In the genomic region with DNA sequence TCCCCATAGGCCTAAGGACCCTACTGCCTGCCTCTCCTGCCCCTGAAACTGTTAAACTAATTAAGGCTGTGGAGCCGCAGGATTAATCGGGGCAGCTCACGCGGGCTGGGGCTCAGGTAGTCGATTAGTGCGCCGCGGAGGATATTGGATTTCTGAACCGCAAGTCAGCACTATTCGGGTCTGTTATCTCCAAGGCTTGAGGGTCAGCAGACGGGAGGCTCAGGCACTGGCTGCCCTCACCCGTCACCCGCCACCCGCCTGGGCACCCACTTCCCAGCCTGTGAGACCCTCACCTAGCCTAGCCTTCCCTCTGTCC, we compare ENCODE assay signal across 8 mouse cellular contexts. TPM values are rescaled to one million over a fixed set of nuclear protein-coding genes. Genes with fewer than 3 reads are reported as not detected.
DNase-seq lines count a peak whose midpoint lies in the region; ATAC-seq and TF ChIP-seq lines count a peak whose summit lies in the region.

No protein-coding gene starts in this region.

- H3K4me3 ChIP-seq in heart, embryonic 12.5 days, result no peak overlapping the region
- H3K4me3 ChIP-seq in ES-Bruce4 (ENCODE audit: low read depth, low read length), result no peak overlapping the region
- no peak overlapping the region for H3K4me3 ChIP-seq in forebrain, embryonic 16.5 days (replicated peaks; ENCODE audit: low read length)
- no peak overlapping the region for H3K4me3 ChIP-seq in midbrain, embryonic 10.5 days

- no peak for TF ChIP-seq CTCF in ES-Bruce4 (IDR thresholded peaks at IDR 0.05; ENCODE audit: low read depth, low read length)

- H3K27me3 ChIP-seq in heart, embryonic 12.5 days (replicated peaks), result no peaks in the 10 kb centered on the region
- no peaks in the 10 kb centered on the region for H3K27me3 ChIP-seq in ES-Bruce4 (ENCODE audit: control insufficient read depth, insufficient read depth, low read length, poor library complexity, severe bottlenecking)
- H3K27me3 ChIP-seq in forebrain, embryonic 16.5 days (replicated peaks; ENCODE audit: control insufficient read depth, insufficient read depth, low read length), result no peaks in the 10 kb centered on the region
- peaks cover 7% of the 10 kb centered on the region; the same call in 1 of the 2 replicates for H3K27me3 ChIP-seq in midbrain, embryonic 10.5 days (ENCODE audit: low read depth, poor library complexity, severe bottlenecking)

- DNase-seq in heart, adult 9 months (ENCODE audit: low spot score in 2 of 2), result no peak
- no peak for DNase-seq in midbrain, embryonic 10.5 days (ENCODE audit: low spot score)
- DNase-seq in adrenal gland, postnatal 4 days (ENCODE audit: low spot score in 2 of 2), result no peak
- no peak for DNase-seq in embryo, embryonic 11 days
- no peak for DNase-seq in cerebellum, adult 9-10 months

- 0 out of 2 replicates have a peak, but pooled peaks cover 3% of the 10 kb centered on the region for H3K9me3 ChIP-seq in heart, embryonic 12.5 days (replicated peaks)
- H3K9me3 ChIP-seq in ES-Bruce4 (replicated peaks; ENCODE audit: control insufficient read depth, insufficient read depth, low read length, poor library complexity, severe bottlenecking), result no peaks in the 10 kb centered on the region
- H3K9me3 ChIP-seq in forebrain, embryonic 16.5 days (ENCODE audit: control insufficient read depth, low read length), result no peaks in the 10 kb centered on the region
- no peaks in the 10 kb centered on the region for H3K9me3 ChIP-seq in midbrain, embryonic 10.5 days (replicated peaks)

- no peak for TF ChIP-seq EP300 in ES-Bruce4 (IDR thresholded peaks at IDR 0.05; ENCODE audit: insufficient read depth, low read depth, low read length)

- peak overlapping the region; percentile 60 for H3K9ac ChIP-seq in heart, embryonic 12.5 days
- 0 out of 2 replicates have a peak overlapping the region, but pooled peaks have one; percentile 0 for H3K9ac ChIP-seq in ES-Bruce4 (ENCODE audit: low read depth, poor library complexity, severe bottlenecking)
- H3K9ac ChIP-seq in forebrain, embryonic 16.5 days (replicated peaks; ENCODE audit: low read depth, low read length), result 0 out of 2 replicates have a peak overlapping the region, but pooled peaks have one; percentile 10

- no peak for TF ChIP-seq POLR2A in ES-Bruce4 (IDR thresholded peaks at IDR 0.05; ENCODE audit: insufficient read depth, low read length)

- ATAC-seq in heart, embryonic 12.5 days (ENCODE audit: insufficient number of reproducible peaks, low FRiP score), result no peak
- no peak for ATAC-seq in forebrain, embryonic 16.5 days

- WGBS in heart, embryonic 12.5 days, result 35% methylated on average over 14 of the region's 14 CpGs
- 43% methylated on average over 14 of the region's 14 CpGs for WGBS in forebrain, embryonic 16.5 days
- WGBS in midbrain, embryonic 10.5 days, result 47% methylated on average over 14 of the region's 14 CpGs

- peak overlapping the region; percentile 8; the same call in 1 of the 2 replicates for H3K4me2 ChIP-seq in heart, embryonic 12.5 days
- no peak overlapping the region for H3K4me2 ChIP-seq in forebrain, embryonic 16.5 days (ENCODE audit: low read length)

- peaks cover 98% of the 10 kb centered on the region for H3K4me1 ChIP-seq in heart, embryonic 12.5 days (replicated peaks)
- H3K4me1 ChIP-seq in ES-Bruce4 (ENCODE audit: control insufficient read depth, insufficient read depth, low read length), result peaks cover 33% of the 10 kb centered on the region
- H3K4me1 ChIP-seq in forebrain, embryonic 16.5 days (replicated peaks; ENCODE audit: control insufficient read depth, insufficient read depth, low read length), result peaks cover 75% of the 10 kb centered on the region
- peaks cover 88% of the 10 kb centered on the region for H3K4me1 ChIP-seq in midbrain, embryonic 10.5 days

- peak overlapping the region; percentile 70 for H3K27ac ChIP-seq in heart, embryonic 12.5 days (ENCODE audit: poor library complexity, severe bottlenecking)
- peak overlapping the region; percentile 1; the same call in 1 of the 2 replicates for H3K27ac ChIP-seq in ES-Bruce4 (ENCODE audit: insufficient read depth, low read length)
- 0 out of 2 replicates have a peak overlapping the region, but pooled peaks have one; percentile 45 for H3K27ac ChIP-seq in forebrain, embryonic 16.5 days (ENCODE audit: low read length)
- H3K27ac ChIP-seq in midbrain, embryonic 10.5 days (replicated peaks), result peak overlapping the region; percentile 60

- H3K36me3 ChIP-seq in heart, embryonic 12.5 days, result peaks cover 17% of the 10 kb centered on the region
- H3K36me3 ChIP-seq in ES-Bruce4 (ENCODE audit: control insufficient read depth, insufficient read depth, low read length, poor library complexity, severe bottlenecking), result no peaks in the 10 kb centered on the region
- H3K36me3 ChIP-seq in forebrain, embryonic 16.5 days (ENCODE audit: control insufficient read depth, insufficient read depth), result 0 out of 2 replicates have a peak, but pooled peaks cover 4% of the 10 kb centered on the region
- peaks cover 10% of the 10 kb centered on the region; the same call in 1 of the 2 replicates for H3K36me3 ChIP-seq in midbrain, embryonic 10.5 days

RNA-seq across cellular contexts. Expression of gene Ahdc1, which starts 40.4 kb away (rescaled TPM):
- polyA plus RNA-seq in heart, embryonic 12.5 days (2016; fragmentation: Nextera tagmentation; extraction: Ambion mirVana), result 11.6 and 11.7 TPM in 2 replicates
- 88.2 and 102 TPM in 2 replicates for polyA plus RNA-seq in ES-Bruce4 (2011; ENCODE audit: insufficient read depth, insufficient read length, low read depth, missing spikeins)
- 13.0 and 13.7 TPM in 2 replicates for polyA plus RNA-seq in forebrain, embryonic 16.5 days (2015; fragmentation: Nextera tagmentation; extraction: Ambion mirVana)
- polyA plus RNA-seq in midbrain, embryonic 10.5 days (2016; fragmentation: Nextera tagmentation; extraction: Ambion mirVana), result 5.7 and 5.8 TPM in 2 replicates
- total RNA-seq in adrenal gland, postnatal 4 days (2021), result 10 to 100 TPM; 92.5 to 98.7 TPM

Comparison
In these comparisons a context has a peak if more than half of its experiments do, and no peak if none do; other contexts are left out.
1. H3K27ac ChIP-seq: peak in every context shown above with its lines; median percentile 70 in heart, embryonic 12.5 days; 60 in midbrain, embryonic 10.5 days; 45 in forebrain, embryonic 16.5 days; 1 in ES-Bruce4.
2. H3K9ac ChIP-seq: peak in every context shown above with its lines; median percentile 60 in heart, embryonic 12.5 days; 10 in forebrain, embryonic 16.5 days; 0 in ES-Bruce4.